Comparison of ENCODE assay signal across 8 mouse cellular contexts in genomic region chr8:35204971-35205370, GRCm38 (mm10).
DNase-seq lines count a peak whose midpoint lies in the region; ATAC-seq and TF ChIP-seq lines count a peak whose summit lies in the region.

No protein-coding gene starts in this region.

- H3K27me3 ChIP-seq in embryonic facial prominence, embryonic 13.5 days = no peaks in the 10 kb centered on the region
- no peaks in the 10 kb centered on the region for H3K27me3 ChIP-seq in liver, embryonic 14.5 days (ENCODE audit: control insufficient read depth, insufficient read depth, low read length)

- H3K9ac ChIP-seq in embryonic facial prominence, embryonic 13.5 days = no peak overlapping the region
- no peak overlapping the region for H3K9ac ChIP-seq in liver, embryonic 14.5 days (replicated peaks)

- 63% methylated on average over 15 of the region's 15 CpGs for WGBS in embryonic facial prominence, embryonic 13.5 days
- WGBS in liver, embryonic 14.5 days (ENCODE audit: insufficient replicate concordance) = 47% methylated on average over 15 of the region's 15 CpGs

- TF ChIP-seq CTCF in gastrocnemius, adult 2 months (IDR thresholded peaks at IDR 0.05) = no peak
- no peak for TF ChIP-seq CTCF in liver, embryonic 14.5 days (IDR thresholded peaks at IDR 0.05; ENCODE audit: low read depth)

- TF ChIP-seq EP300 in liver, embryonic 14.5 days (IDR thresholded peaks at IDR 0.05; ENCODE audit: low read depth) = no peak

- H3K4me3 ChIP-seq in gastrocnemius, adult 2 months = 0 out of 2 replicates have a peak overlapping the region, but pooled peaks have one; percentile 40
- H3K4me3 ChIP-seq in embryonic facial prominence, embryonic 13.5 days = no peak overlapping the region
- H3K4me3 ChIP-seq in liver, embryonic 14.5 days (ENCODE audit: insufficient read depth in 1 of 2, low read depth in 2 of 2, low read length in 2 of 2) = no peak overlapping the region

- ATAC-seq in embryonic facial prominence, embryonic 13.5 days (ENCODE audit: insufficient number of reproducible peaks, insufficient read depth, low FRiP score, low TSS enrichment, low read depth) = no peak
- ATAC-seq in liver, embryonic 14.5 days (ENCODE audit: insufficient read depth) = no peak

- no peaks in the 10 kb centered on the region for H3K36me3 ChIP-seq in embryonic facial prominence, embryonic 13.5 days
- H3K36me3 ChIP-seq in liver, embryonic 14.5 days (replicated peaks; ENCODE audit: control insufficient read depth, insufficient read depth, low read depth) = no peaks in the 10 kb centered on the region

- intact Hi-C loops in gastrocnemius, adult 2 months (cut with DNase I) = no loop called here

- H3K9me3 ChIP-seq in embryonic facial prominence, embryonic 13.5 days = no peaks in the 10 kb centered on the region
- H3K9me3 ChIP-seq in liver, embryonic 14.5 days (ENCODE audit: control insufficient read depth, low read length) = no peaks in the 10 kb centered on the region

- DNase-seq in gastrocnemius, adult 2 months = no peak
- DNase-seq in gastrocnemius, postnatal 10 days = no peak
- DNase-seq in kidney, postnatal 10 days = peak; percentile 39
- DNase-seq in kidney, adult 8-10 months = no peak
- DNase-seq in liver, embryonic 14.5 days (ENCODE audit: low read depth in 3 of 3, low spot score in 3 of 3) = no peak
- no peak for DNase-seq in right cerebral cortex, postnatal 25 days
- no peak for DNase-seq in layer of hippocampus, postnatal 10 days (ENCODE audit: low spot score in 2 of 2)

- H3K4me1 ChIP-seq in embryonic facial prominence, embryonic 13.5 days = peaks cover 20% of the 10 kb centered on the region
- H3K4me1 ChIP-seq in liver, embryonic 14.5 days (replicated peaks; ENCODE audit: control insufficient read depth in 2 of 2, insufficient read depth in 2 of 2, low read length in 1 of 2) = peaks cover 0 to 16% of the 10 kb centered on the region in 2 experiments; a peak in 2 of 4 replicates

- peak overlapping the region; percentile 33 for H3K4me2 ChIP-seq in embryonic facial prominence, embryonic 13.5 days
- H3K4me2 ChIP-seq in liver, embryonic 14.5 days (ENCODE audit: low read depth) = peak overlapping the region; percentile 43; the same call in 1 of the 2 replicates

- no peak overlapping the region for H3K27ac ChIP-seq in gastrocnemius, adult 2 months
- no peak overlapping the region for H3K27ac ChIP-seq in embryonic facial prominence, embryonic 13.5 days
- no peak overlapping the region for H3K27ac ChIP-seq in liver, embryonic 14.5 days
